ENCODE assay signal across 9 mouse cellular contexts in the genomic region with DNA sequence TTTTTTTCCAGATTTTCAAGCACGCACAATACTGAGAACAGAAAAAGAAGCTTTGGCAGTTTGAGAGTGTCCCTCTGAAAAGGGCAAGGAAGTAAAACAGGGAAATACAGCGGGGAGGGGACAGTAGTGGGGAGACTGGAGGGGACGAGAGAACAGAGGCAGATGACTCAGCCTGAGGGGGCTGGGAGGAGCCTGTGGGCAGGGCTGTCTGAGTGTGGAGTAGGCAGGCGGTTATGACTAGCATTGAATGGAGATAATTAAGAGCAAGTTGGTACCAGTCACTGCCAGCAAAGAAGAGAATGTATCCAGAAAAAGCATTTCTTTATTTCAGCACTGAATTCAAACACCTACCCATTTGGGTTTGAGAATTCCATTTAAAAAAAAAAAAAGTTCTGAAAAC.
DNase-seq lines count a peak whose midpoint lies in the region; ATAC-seq and TF ChIP-seq lines count a peak whose summit lies in the region.
"Had no signal": no experiment of that assay in that cellular context is flagged by ENCODE, and none has a peak within 500 bp of the region (broad histone marks: within the 10 kb centered on the region; RNA-seq: fewer than 3 reads in every experiment).

No protein-coding gene starts in this region.

- no peak overlapping the region for H3K4me2 ChIP-seq in kidney, postnatal 0 days (ENCODE audit: low read length)
- no peak overlapping the region for H3K4me2 ChIP-seq in stomach, embryonic 14.5 days (replicated peaks; ENCODE audit: low read depth, low read length)

- intact Hi-C loops in gastrocnemius, postnatal 36 days (cut with DNase I), result no loop called here

- H3K27me3 ChIP-seq in kidney, postnatal 0 days (ENCODE audit: insufficient read depth, low read length), result no peaks in the 10 kb centered on the region
- H3K27me3 ChIP-seq in stomach, embryonic 14.5 days (ENCODE audit: control insufficient read depth, insufficient read depth, low read length), result no peaks in the 10 kb centered on the region
- H3K27me3 ChIP-seq: heart, embryonic 15.5 days had no signal

- H3K9ac ChIP-seq in kidney, postnatal 0 days (ENCODE audit: low read depth, low read length), result no peak overlapping the region
- no peak overlapping the region for H3K9ac ChIP-seq in stomach, embryonic 14.5 days (replicated peaks; ENCODE audit: low read depth, low read length)
- H3K9ac ChIP-seq: heart, embryonic 15.5 days had no signal

- H3K9me3 ChIP-seq in kidney, postnatal 0 days (replicated peaks; ENCODE audit: low read length), result no peaks in the 10 kb centered on the region
- no peaks in the 10 kb centered on the region for H3K9me3 ChIP-seq in stomach, embryonic 14.5 days (ENCODE audit: control insufficient read depth, low read depth, low read length)
- H3K9me3 ChIP-seq: heart, embryonic 15.5 days had no signal

- H3K4me3 ChIP-seq in kidney, postnatal 0 days (replicated peaks; ENCODE audit: low read depth, low read length), result no peak overlapping the region
- H3K4me3 ChIP-seq in stomach, embryonic 14.5 days (ENCODE audit: low read depth, low read length), result no peak overlapping the region
- H3K4me3 ChIP-seq: heart, embryonic 15.5 days had no signal

- H3K36me3 ChIP-seq in kidney, postnatal 0 days (ENCODE audit: insufficient read depth, low read length), result no peaks in the 10 kb centered on the region
- no peaks in the 10 kb centered on the region for H3K36me3 ChIP-seq in stomach, embryonic 14.5 days (ENCODE audit: control insufficient read depth, insufficient read depth, low read length)
- H3K36me3 ChIP-seq: heart, embryonic 15.5 days had no signal

- no peaks in the 10 kb centered on the region for H3K4me1 ChIP-seq in kidney, postnatal 0 days (replicated peaks; ENCODE audit: insufficient read depth, low read length)
- no peaks in the 10 kb centered on the region for H3K4me1 ChIP-seq in stomach, embryonic 14.5 days (ENCODE audit: control insufficient read depth, insufficient read depth, low read length)

- no peak for ATAC-seq in kidney, postnatal 0 days (replicated peaks; ENCODE audit: low FRiP score, low read depth)
- peak; percentile 72; the same call in 1 of the 2 replicates for ATAC-seq in stomach, embryonic 14.5 days (ENCODE audit: insufficient number of reproducible peaks, insufficient read depth, low FRiP score, low read depth)

- DNase-seq in kidney, postnatal 0 days (ENCODE audit: low spot score), result peak; percentile 5
- no peak for DNase-seq in kidney, adult 8-10 months
- peak; percentile 13 for DNase-seq in MEL-GATA-1-ER (ENCODE audit: extremely low read depth, low read depth)
- DNase-seq in fibroblast of lung, adult 2 months (ENCODE audit: low read depth), result peak; percentile 35
- peak; percentile 42 to 48 for DNase-seq in layer of hippocampus, postnatal 36 days
- no peak for DNase-seq in T-cell, adult 2 months (ENCODE audit: low spot score)
- no peak for DNase-seq in gastrocnemius, postnatal 36 days

- 29% methylated on average over 4 of the region's 4 CpGs for WGBS in kidney, postnatal 0 days
- 42% methylated on average over 4 of the region's 4 CpGs for WGBS in stomach, embryonic 14.5 days

- H3K27ac ChIP-seq in kidney, postnatal 0 days, result no peak overlapping the region
- H3K27ac ChIP-seq in stomach, embryonic 14.5 days (ENCODE audit: low read length), result no peak overlapping the region
- H3K27ac ChIP-seq: heart, embryonic 15.5 days had no signal

- TF ChIP-seq CTCF in kidney, postnatal 0 days (IDR thresholded peaks at IDR 0.05; ENCODE audit: low read depth), result no peak

Comparison
In these comparisons a context has a peak if more than half of its experiments do, and no peak if none do; other contexts are left out.
1. DNase-seq: peak in kidney, postnatal 0 days (single experiment), MEL-GATA-1-ER (single experiment), fibroblast of lung, adult 2 months (single experiment) and layer of hippocampus, postnatal 36 days (2 of 2); none in kidney, adult 8-10 months (0 of 2), T-cell, adult 2 months (single experiment) and gastrocnemius, postnatal 36 days (0 of 2).